Mouse (Mus musculus): Measurements from ENCODE around the gene Mapre1. TPM values are rescaled to one million over a fixed set of nuclear protein-coding genes. Genes with fewer than 3 reads are reported as not detected.

The Mapre1 gene
- total and polyA plus RNA-seq, 3 experiments, result 3.5 to 221 (median 89.8) TPM

- ATAC-seq (ENCODE audit: extremely low read depth, insufficient number of reproducible peaks, low FRiP score, poor library complexity, severe bottlenecking) (no peak), DNase-seq (ENCODE audit: low spot score) (no peak)
- Histone ChIP-seq H3K4me1 (ENCODE audit: insufficient read depth, low read depth, low read length) (no peaks in the 10 kb centered on the region), H3K9me3 (replicated peaks) (no peaks in the 10 kb centered on the region), H3K27me3 (ENCODE audit: insufficient read depth, low read length) (peaks cover 5% of the 10 kb centered on the region), H3K36me3 (replicated peaks) (no peaks in the 10 kb centered on the region), H3K4me3 (ENCODE audit: low read depth, low read length) (no peak overlapping the region)
- TF ChIP-seq POLR2AphosphoS5 (IDR thresholded peaks at IDR 0.05; ENCODE audit: insufficient replicate concordance, low read depth, low read length), result no peak
- no peak for TF ChIP-seq GATA1 (IDR thresholded peaks at IDR 0.05; ENCODE audit: borderline replicate concordance, low read length)
- TF ChIP-seq GATA2 (IDR thresholded peaks at IDR 0.05; ENCODE audit: borderline replicate concordance, low read depth, low read length), result no peak
- TF ChIP-seq TAL1 (conservative IDR thresholded peaks at IDR 0.05; ENCODE audit: low read depth, low read length), result no peak
- TF ChIP-seq CTCF (IDR thresholded peaks at IDR 0.05; ENCODE audit: low read depth, low read length), result no peak
Observed at GRCm38 (mm10) chr2:153822005-153822543, 81.0 kb downstream of the Mapre1 start.

Other genes starting within 250 kb of the Mapre1 start
- not detected in 2 replicates for gene 4930404H24Rik, start 248.5 kb upstream of the Mapre1 start, total RNA-seq (2014; fragmentation: Nextera tagmentation)
- not detected in 2 replicates for gene 4930404H24Rik, start 248.5 kb upstream of the Mapre1 start, total RNA-seq (2017)
- gene 4930404H24Rik, start 248.5 kb upstream of the Mapre1 start, polyA plus RNA-seq (2012), result not detected in 2 replicates
- 39.2 and 45.3 TPM in 2 replicates for gene Nol4l, start 211.3 kb upstream of the Mapre1 start, total RNA-seq (2014; fragmentation: Nextera tagmentation)
- 13.5 and 13.9 TPM in 2 replicates for gene Nol4l, start 211.3 kb upstream of the Mapre1 start, total RNA-seq (2017)
- gene Nol4l, start 211.3 kb upstream of the Mapre1 start, polyA plus RNA-seq (2012), result 19.8 and 23.4 TPM in 2 replicates
- 19.1 and 20.9 TPM in 2 replicates for gene Commd7, start 108.5 kb upstream of the Mapre1 start, total RNA-seq (2014; fragmentation: Nextera tagmentation)
- 30.9 and 34.7 TPM in 2 replicates for gene Commd7, start 108.5 kb upstream of the Mapre1 start, total RNA-seq (2017)
- gene Commd7, start 108.5 kb upstream of the Mapre1 start, polyA plus RNA-seq (2012), result 26.5 and 29.7 TPM in 2 replicates
- 17.5 and 18.9 TPM in 2 replicates for gene Dnmt3b, start 91.8 kb upstream of the Mapre1 start, total RNA-seq (2014; fragmentation: Nextera tagmentation)
- 10.3 and 11.2 TPM in 2 replicates for gene Dnmt3b, start 91.8 kb upstream of the Mapre1 start, total RNA-seq (2017)
- gene Dnmt3b, start 91.8 kb upstream of the Mapre1 start, polyA plus RNA-seq (2012), result 27.9 and 32.5 TPM in 2 replicates
- gene Dnmt3c, start 44.6 kb upstream of the Mapre1 start, total RNA-seq (2014; fragmentation: Nextera tagmentation), result not detected in 2 replicates
- gene Dnmt3c, start 44.6 kb upstream of the Mapre1 start, total RNA-seq (2017), result not detected in 2 replicates
- gene Dnmt3c, start 44.6 kb upstream of the Mapre1 start, polyA plus RNA-seq (2012), result 0.02 TPM in 1 of 2 replicates, not detected in the other
- gene Efcab8, start 38.7 kb downstream of the Mapre1 start, total RNA-seq (2014; fragmentation: Nextera tagmentation), result 0.15 TPM in 1 of 2 replicates, not detected in the other
- 0.12 and 0.44 TPM in 2 replicates for gene Efcab8, start 38.7 kb downstream of the Mapre1 start, total RNA-seq (2017)
- gene Efcab8, start 38.7 kb downstream of the Mapre1 start, polyA plus RNA-seq (2012), result not detected in 2 replicates
- not detected in 2 replicates for gene Sun5, start 129.8 kb downstream of the Mapre1 start, total RNA-seq (2014; fragmentation: Nextera tagmentation)
- gene Sun5, start 129.8 kb downstream of the Mapre1 start, total RNA-seq (2017), result not detected in 2 replicates
- gene Sun5, start 129.8 kb downstream of the Mapre1 start, polyA plus RNA-seq (2012), result not detected in 2 replicates
- gene Bpifb2, start 133.8 kb downstream of the Mapre1 start, total RNA-seq (2014; fragmentation: Nextera tagmentation), result not detected in 2 replicates
- gene Bpifb2, start 133.8 kb downstream of the Mapre1 start, total RNA-seq (2017), result not detected in 2 replicates
- not detected in 2 replicates for gene Bpifb2, start 133.8 kb downstream of the Mapre1 start, polyA plus RNA-seq (2012)
- gene Bpifb6, start 159.1 kb downstream of the Mapre1 start, total RNA-seq (2014; fragmentation: Nextera tagmentation), result not detected in 2 replicates
- not detected in 2 replicates for gene Bpifb6, start 159.1 kb downstream of the Mapre1 start, total RNA-seq (2017)
- not detected in 2 replicates for gene Bpifb6, start 159.1 kb downstream of the Mapre1 start, polyA plus RNA-seq (2012)
- not detected in 2 replicates for gene Bpifb3, start 177.0 kb downstream of the Mapre1 start, total RNA-seq (2014; fragmentation: Nextera tagmentation)
- gene Bpifb3, start 177.0 kb downstream of the Mapre1 start, total RNA-seq (2017), result not detected in 2 replicates
- not detected in 2 replicates for gene Bpifb3, start 177.0 kb downstream of the Mapre1 start, polyA plus RNA-seq (2012)
- not detected in 2 replicates for gene Bpifb4, start 196.9 kb downstream of the Mapre1 start, total RNA-seq (2014; fragmentation: Nextera tagmentation)
- gene Bpifb4, start 196.9 kb downstream of the Mapre1 start, total RNA-seq (2017), result not detected in 2 replicates
- not detected in 2 replicates for gene Bpifb4, start 196.9 kb downstream of the Mapre1 start, polyA plus RNA-seq (2012)
- gene Bpifa6, start 233.7 kb downstream of the Mapre1 start, total RNA-seq (2014; fragmentation: Nextera tagmentation), result not detected in 2 replicates
- not detected in 2 replicates for gene Bpifa6, start 233.7 kb downstream of the Mapre1 start, total RNA-seq (2017)
- not detected in 2 replicates for gene Bpifa6, start 233.7 kb downstream of the Mapre1 start, polyA plus RNA-seq (2012)

Data from G1E (cell line).